Mouse (Mus musculus) midbrain, embryonic 15.5 days (tissue): ENCODE measurements around the gene Stom. TPM values are rescaled to one million over a fixed set of nuclear protein-coding genes. Genes with fewer than 3 reads are reported as not detected.

Experiments used
- ATAC-seq: fragments of 200-750 bp; cut with Nextera tagmentation; replicated peaks from 2 replicates; pipeline ENCODE4 v1.8.0; 2017; ENCODE audit warnings: moderate TSS enrichment
- H3K27ac ChIP-seq: fragments of 300-500 bp; sonication (generic); 2 replicates; pipeline ENCODE4 v1.5.1; 2015; ENCODE audit warnings: mild to moderate bottlenecking, inconsistent platforms
- H3K27me3 ChIP-seq: fragments of 300-500 bp; sonication (generic); replicated peaks from 2 replicates; pipeline ENCODE4 v1.6.1; 2015; ENCODE audit warnings: inconsistent platforms
- H3K36me3 ChIP-seq: fragments of 300-500 bp; sonication (generic); replicated peaks from 2 replicates; pipeline ENCODE4 v1.6.1; 2015; ENCODE audit warnings: inconsistent platforms
- H3K4me1 ChIP-seq: fragments of 300-500 bp; sonication (generic); 2 replicates; pipeline ENCODE4 v1.6.1; 2015; ENCODE audit warnings: inconsistent platforms
- H3K4me2 ChIP-seq: fragments of 300-500 bp; sonication (generic); 2 replicates; pipeline ENCODE4 v1.6.1; 2015; ENCODE audit warnings: inconsistent platforms, mild to moderate bottlenecking, moderate library complexity
- H3K4me3 ChIP-seq: fragments of 300-500 bp; sonication (generic); 2 replicates; pipeline ENCODE4 v1.5.1; 2015; ENCODE audit warnings: mild to moderate bottlenecking, inconsistent platforms
- H3K9ac ChIP-seq: fragments of 300-500 bp; sonication (generic); 2 replicates; pipeline ENCODE4 v1.6.1; 2015; ENCODE audit warnings: mild to moderate bottlenecking, inconsistent platforms
- H3K9me3 ChIP-seq: fragments of 300-500 bp; sonication (generic); 2 replicates; pipeline ENCODE4 v1.6.1; 2016; ENCODE audit warnings: inconsistent platforms
- WGBS: fragments of 180-500 bp; shearing (Covaris S2); methylation state at CpG from one replicate; pipeline ENCODE4 v1.1.7; 2015; ENCODE audit warnings: mixed read lengths; 5-methylcytosine and 5-hydroxymethylcytosine counted together
- polyA plus RNA-seq: library from polyadenylated mRNA; unstranded; fragments of >200 nt; fragmentation: Nextera tagmentation; extraction: Ambion mirVana; gene quantifications from 2 replicates; pipeline ENCODE4 v1.2.1, GENCODE M21; 2015

The Stom gene
- polyA plus RNA-seq, 1 experiment from 2014 or later, result 13.1 TPM

GRCm38 (mm10) chr2:35317604-35318003 is 19.2 kb downstream of the Stom start:
- peaks cover 11% of the 10 kb centered on the region; the same call in 1 of the 2 replicates for H3K4me1 ChIP-seq
- ATAC-seq, result no peak

GRCm38 (mm10) chr2:35314300-35314699 is 22.5 kb downstream of the Stom start:
- Histone ChIP-seq H3K9ac (no peak overlapping the region), H3K4me2 (no peak overlapping the region)
- 22% methylated on average over 3 of the region's 3 CpGs for WGBS

More at GRCm38 (mm10) chr2:35317604-35318003, 19.2 kb downstream of the Stom start:
- no peak overlapping the region for H3K4me3 ChIP-seq
- H3K27ac ChIP-seq, result no peak overlapping the region
- H3K36me3 ChIP-seq, result no peaks in the 10 kb centered on the region
- no peak overlapping the region for H3K9ac ChIP-seq
- no peaks in the 10 kb centered on the region for H3K27me3 ChIP-seq
- H3K4me2 ChIP-seq, result no peak overlapping the region
- H3K9me3 ChIP-seq, result no peaks in the 10 kb centered on the region
- WGBS, result 83% methylated on average over 4 of the region's 4 CpGs

GRCm38 (mm10) chr2:35309906-35310493 is 26.8 kb downstream of the Stom start:
- H3K4me1 ChIP-seq, result no peaks in the 10 kb centered on the region
- 84% methylated on average over 4 of the region's 4 CpGs for WGBS

More at GRCm38 (mm10) chr2:35314300-35314699, 22.5 kb downstream of the Stom start:
- Histone ChIP-seq H3K27ac (no peak overlapping the region), H3K4me3 (no peak overlapping the region), H3K4me1 (no peaks in the 10 kb centered on the region), H3K36me3 (no peaks in the 10 kb centered on the region), H3K27me3 (no peaks in the 10 kb centered on the region), H3K9me3 (no peaks in the 10 kb centered on the region)
- no peak for ATAC-seq

DNA sequence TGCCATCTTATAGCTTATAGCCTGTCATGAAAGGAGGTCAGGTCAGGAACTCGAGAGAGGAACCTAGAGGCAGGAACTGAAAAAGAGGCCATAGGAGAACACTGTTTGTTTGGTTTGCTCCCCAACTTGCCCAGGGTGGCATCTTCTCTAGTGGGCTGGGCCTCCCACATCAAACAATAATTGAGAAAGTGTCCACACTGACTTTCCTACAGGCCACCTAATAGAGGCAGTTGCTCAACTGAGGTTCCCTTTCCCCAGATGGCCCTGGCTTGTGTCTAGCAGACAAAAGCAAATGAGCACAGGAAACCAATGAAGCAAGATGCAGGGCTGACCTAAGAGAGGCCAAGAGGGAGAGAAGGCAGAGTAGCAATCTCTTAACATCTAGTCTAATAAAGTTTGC is 28.6 kb downstream of the Stom start:
- Histone ChIP-seq H3K27ac (no peak overlapping the region), H3K36me3 (no peaks in the 10 kb centered on the region), H3K27me3 (no peaks in the 10 kb centered on the region), H3K4me1 (no peaks in the 10 kb centered on the region), H3K4me2 (no peak overlapping the region), H3K9me3 (no peaks in the 10 kb centered on the region), H3K4me3 (no peak overlapping the region), H3K9ac (no peak overlapping the region)
- 80% methylated on average over 1 of the region's 1 CpGs for WGBS
- ATAC-seq, result no peak

More at GRCm38 (mm10) chr2:35309906-35310493, 26.8 kb downstream of the Stom start:
- Histone ChIP-seq H3K9ac (no peak overlapping the region), H3K27me3 (no peaks in the 10 kb centered on the region), H3K4me3 (no peak overlapping the region), H3K36me3 (no peaks in the 10 kb centered on the region), H3K27ac (no peak overlapping the region), H3K4me2 (no peak overlapping the region), H3K9me3 (no peaks in the 10 kb centered on the region)
- ATAC-seq, result no peak

- 86% methylated on average over 13 of the region's 13 CpGs for WGBS
- no peaks in the 10 kb centered on the region for H3K9me3 ChIP-seq
- no peaks in the 10 kb centered on the region for H3K4me1 ChIP-seq
- ATAC-seq, result no peak
- H3K27ac ChIP-seq, result no peak overlapping the region
- H3K9ac ChIP-seq, result no peak overlapping the region
- H3K4me3 ChIP-seq, result no peak overlapping the region
- H3K36me3 ChIP-seq, result no peaks in the 10 kb centered on the region
- no peak overlapping the region for H3K4me2 ChIP-seq
- H3K27me3 ChIP-seq, result no peaks in the 10 kb centered on the region
Measured at GRCm38 (mm10) chr2:35302049-35302885, 34.5 kb downstream of the Stom start.

- Histone ChIP-seq H3K36me3 (no peaks in the 10 kb centered on the region), H3K4me1 (no peaks in the 10 kb centered on the region), H3K9me3 (no peaks in the 10 kb centered on the region), H3K27ac (no peak overlapping the region), H3K27me3 (no peaks in the 10 kb centered on the region), H3K9ac (no peak overlapping the region), H3K4me2 (no peak overlapping the region), H3K4me3 (no peak overlapping the region)
- WGBS, result 97% methylated on average over 2 of the region's 2 CpGs
- ATAC-seq, result no peak
Measured at GRCm38 (mm10) chr2:35299437-35299836, 37.3 kb downstream of the Stom start.

DNA sequence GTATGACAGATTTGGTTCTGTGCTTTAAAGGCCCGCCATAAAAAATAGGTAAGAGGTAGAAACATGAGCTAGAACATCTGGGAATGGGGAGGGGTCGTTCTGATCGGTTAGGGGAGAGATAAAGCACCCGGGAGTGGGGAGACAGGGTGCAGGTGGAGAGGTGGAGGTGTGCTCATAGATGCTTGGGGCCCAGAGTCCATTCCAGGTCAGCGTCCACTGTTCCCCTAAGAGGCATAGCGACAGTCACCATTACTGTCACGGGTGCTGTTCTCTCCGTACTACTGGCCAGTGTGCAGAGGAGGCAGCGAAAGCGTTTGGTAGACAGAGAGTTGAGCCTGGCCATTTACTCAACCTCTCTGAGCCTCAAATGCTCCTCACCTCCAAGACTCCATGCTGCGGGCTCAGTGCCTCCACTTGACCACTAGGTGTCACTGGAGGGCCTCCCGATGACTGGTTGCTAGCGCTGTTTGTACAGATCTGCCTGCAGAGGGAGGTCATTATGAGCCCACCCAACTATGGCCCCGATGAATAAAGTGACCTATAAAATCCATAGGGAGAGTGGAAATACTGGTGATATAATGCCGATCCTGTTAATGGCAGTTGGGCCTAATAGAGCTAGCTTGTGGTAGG is 39.0 kb downstream of the Stom start:
- no peaks in the 10 kb centered on the region for H3K4me1 ChIP-seq
- no peaks in the 10 kb centered on the region for H3K9me3 ChIP-seq
- WGBS, result 30% methylated on average over 15 of the region's 15 CpGs
- no peak overlapping the region for H3K4me2 ChIP-seq
- H3K27me3 ChIP-seq, result no peaks in the 10 kb centered on the region
- H3K36me3 ChIP-seq, result no peaks in the 10 kb centered on the region
- peak; percentile 48 for ATAC-seq
- no peak overlapping the region for H3K9ac ChIP-seq
- no peak overlapping the region for H3K27ac ChIP-seq
- H3K4me3 ChIP-seq, result no peak overlapping the region

DNA sequence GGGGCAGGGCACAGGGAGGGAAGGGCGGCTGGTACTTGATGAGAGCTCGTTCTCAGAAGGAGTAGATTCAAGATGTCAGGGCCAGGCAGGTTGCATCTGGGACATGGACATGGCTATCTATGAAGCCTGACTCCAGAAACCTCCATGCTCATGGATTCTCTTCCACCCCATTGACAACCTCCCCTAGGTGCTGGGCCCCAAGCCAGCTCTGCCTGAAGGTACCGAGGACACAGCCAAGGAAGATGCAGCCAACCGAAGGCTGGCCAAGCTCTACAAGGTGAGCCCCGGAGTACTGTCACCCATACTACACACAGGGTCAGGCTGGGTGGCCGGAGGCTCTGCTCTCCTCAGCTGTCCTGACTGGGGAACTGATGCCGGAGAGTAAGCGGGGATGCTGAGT is 43.5 kb downstream of the Stom start:
- WGBS, result 93% methylated on average over 8 of the region's 8 CpGs
- no peaks in the 10 kb centered on the region for H3K9me3 ChIP-seq
- H3K4me3 ChIP-seq, result no peak overlapping the region
- no peak overlapping the region for H3K9ac ChIP-seq
- H3K36me3 ChIP-seq, result no peaks in the 10 kb centered on the region
- no peaks in the 10 kb centered on the region for H3K4me1 ChIP-seq
- H3K4me2 ChIP-seq, result no peak overlapping the region
- ATAC-seq, result no peak
- H3K27ac ChIP-seq, result no peak overlapping the region
- H3K27me3 ChIP-seq, result no peaks in the 10 kb centered on the region

GRCm38 (mm10) chr2:35292700-35293099 is 44.1 kb downstream of the Stom start:
- Histone ChIP-seq H3K9ac (no peak overlapping the region), H3K9me3 (no peaks in the 10 kb centered on the region), H3K4me2 (no peak overlapping the region), H3K27ac (no peak overlapping the region), H3K27me3 (no peaks in the 10 kb centered on the region), H3K4me1 (no peaks in the 10 kb centered on the region), H3K4me3 (no peak overlapping the region), H3K36me3 (no peaks in the 10 kb centered on the region)
- 62% methylated on average over 3 of the region's 3 CpGs for WGBS
- ATAC-seq, result no peak

DNA sequence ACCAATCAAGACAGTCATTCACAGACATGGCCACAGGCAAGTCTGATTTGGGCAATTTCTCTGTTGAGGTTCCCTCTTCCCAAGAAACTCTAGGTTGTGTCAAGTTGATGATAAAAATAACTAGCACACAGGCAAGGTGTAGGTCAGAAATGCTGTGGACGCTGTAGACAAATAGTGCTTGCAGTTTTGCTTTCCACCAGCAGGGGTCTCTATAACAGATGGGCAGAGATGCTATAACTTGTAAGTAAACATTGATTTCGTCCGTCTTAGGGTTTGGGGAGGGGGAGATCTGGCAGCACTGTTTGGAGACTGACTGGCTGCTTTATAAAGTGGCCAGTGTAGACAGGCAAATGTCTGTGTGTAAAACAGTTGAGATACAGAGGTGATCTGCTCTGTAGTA is 44.9 kb downstream of the Stom start:
- Histone ChIP-seq H3K9ac (no peak overlapping the region), H3K4me3 (no peak overlapping the region), H3K36me3 (no peaks in the 10 kb centered on the region), H3K9me3 (no peaks in the 10 kb centered on the region), H3K27me3 (no peaks in the 10 kb centered on the region), H3K27ac (no peak overlapping the region), H3K4me2 (no peak overlapping the region), H3K4me1 (no peaks in the 10 kb centered on the region)
- WGBS, result 25% methylated on average over 3 of the region's 3 CpGs
- ATAC-seq, result no peak

DNA sequence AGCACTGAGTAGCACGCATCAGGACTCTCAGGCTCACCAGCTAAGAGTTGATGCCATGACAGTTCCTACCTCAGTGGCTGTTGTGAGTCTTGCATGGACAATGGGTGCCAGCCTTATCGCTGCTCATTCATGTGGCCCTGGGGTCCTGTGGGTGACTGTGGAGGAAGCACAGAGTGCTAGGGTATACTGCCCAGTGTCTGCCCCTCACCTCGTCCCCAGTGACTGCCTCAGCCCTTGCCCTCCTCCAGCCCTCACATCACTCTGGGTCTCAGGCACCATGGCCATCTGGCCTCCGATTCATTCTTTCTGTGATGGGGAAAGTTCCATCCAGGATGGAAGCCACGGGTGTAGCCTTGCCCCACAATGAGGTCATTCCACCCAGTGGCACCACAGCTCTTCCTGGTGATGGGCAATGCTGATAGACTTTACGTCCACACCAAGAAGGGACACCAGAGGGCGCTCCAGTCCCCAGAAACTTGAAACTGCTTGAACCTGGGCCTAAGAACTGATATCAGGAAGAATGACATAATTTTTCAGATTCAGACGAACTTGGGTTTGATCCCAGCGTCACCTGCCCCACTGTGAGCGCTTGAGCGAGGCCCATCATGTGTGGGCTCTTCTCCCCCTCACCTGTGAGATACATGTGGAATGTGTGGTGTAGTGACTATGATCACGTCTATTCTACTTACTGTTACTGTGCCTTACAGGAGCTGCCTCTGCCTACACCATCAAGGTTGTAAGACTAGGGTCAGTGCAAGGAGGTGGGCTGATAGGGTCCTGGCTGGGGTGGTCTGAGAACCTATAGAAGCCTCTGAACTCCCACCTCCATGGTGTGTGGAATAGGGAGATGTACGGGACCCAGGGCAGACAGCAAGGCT is 47.8 kb downstream of the Stom start:
- no peak overlapping the region for H3K27ac ChIP-seq

More for the DNA sequence above, 47.8 kb downstream of the Stom start:
- Histone ChIP-seq H3K9ac (no peak overlapping the region), H3K4me3 (no peak overlapping the region), H3K9me3 (no peaks in the 10 kb centered on the region), H3K36me3 (no peaks in the 10 kb centered on the region), H3K27me3 (0 out of 2 replicates have a peak, but pooled peaks cover 3% of the 10 kb centered on the region), H3K4me1 (no peaks in the 10 kb centered on the region), H3K4me2 (no peak overlapping the region)
- peak; percentile 66 for ATAC-seq
- 45% methylated on average over 13 of the region's 13 CpGs for WGBS
